ENCODE assay signal across 26 mouse cellular contexts in the genomic region with DNA sequence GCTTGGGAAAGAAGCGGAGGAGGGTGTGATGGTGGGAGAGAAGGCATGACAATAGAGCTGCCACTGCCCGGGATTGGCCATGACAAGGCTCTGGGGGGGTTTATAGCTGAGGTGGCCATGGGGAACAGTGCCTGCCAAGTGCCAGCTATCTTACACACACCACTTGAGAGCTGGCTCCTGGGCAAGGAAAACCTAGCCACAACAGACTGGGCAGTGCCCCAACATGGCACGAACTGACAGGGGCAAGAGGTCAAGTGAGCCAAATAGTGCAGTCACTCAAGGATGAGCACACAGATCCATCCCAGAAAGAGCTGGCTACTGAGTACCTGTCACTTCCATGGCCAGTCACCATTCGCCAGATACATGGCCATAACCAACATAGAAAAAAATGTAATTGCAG.
DNase-seq lines count a peak whose midpoint lies in the region; ATAC-seq lines count a peak whose summit lies in the region.
"Had no signal": no experiment of that assay in that cellular context is flagged by ENCODE, and none has a peak within 500 bp of the region (broad histone marks: within the 10 kb centered on the region; RNA-seq: fewer than 3 reads in every experiment).

No protein-coding gene starts in this region.

- no peak overlapping the region for H3K4me3 ChIP-seq in heart, embryonic 12.5 days
- H3K4me3 ChIP-seq: embryonic facial prominence, embryonic 13.5 days; erythroblast, embryonic 14.5 days; forebrain, embryonic 12.5 days; left cerebral cortex, adult 2 months; limb, embryonic 10.5 days; liver, embryonic 15.5 days; lung, embryonic 15.5 days; megakaryocyte, embryonic 14.5 days; midbrain, embryonic 13.5 days; stomach, embryonic 15.5 days had no signal

- DNase-seq in cerebellum, adult 9-11 months: peak; percentile 6
- no peak for DNase-seq in cerebellum, adult 11 months
- DNase-seq in heart, adult 18-20 months: peak; percentile 75 to 79
- DNase-seq in Muller cell, postnatal 12 days (ENCODE audit: inconsistent ontology term): peak; percentile 9
- peak; percentile 39 to 56 for DNase-seq in heart, postnatal 14 days
- DNase-seq in c-Kit-positive CD71-positive TER-119-positive erythroid progenitor cells, embryonic 14.5 days (ENCODE audit: low spot score): no peak
- DNase-seq in embryo, embryonic 9.5 days (ENCODE audit: extremely low spot score): no peak
- DNase-seq: cerebellum, adult 9-10 months; liver; lung, postnatal 36 days; thymus, postnatal 25 days had no signal

- no peaks in the 10 kb centered on the region for H3K36me3 ChIP-seq in heart, embryonic 12.5 days
- H3K36me3 ChIP-seq: embryonic facial prominence, embryonic 13.5 days; forebrain, embryonic 12.5 days; limb, embryonic 10.5 days; liver, embryonic 15.5 days; lung, embryonic 15.5 days; midbrain, embryonic 13.5 days; stomach, embryonic 15.5 days had no signal

- no peaks in the 10 kb centered on the region for H3K9me3 ChIP-seq in heart, embryonic 12.5 days (replicated peaks)
- H3K9me3 ChIP-seq: embryonic facial prominence, embryonic 13.5 days; forebrain, embryonic 12.5 days; limb, embryonic 10.5 days; liver, embryonic 15.5 days; lung, embryonic 15.5 days; megakaryocyte, embryonic 14.5 days; midbrain, embryonic 13.5 days; stomach, embryonic 15.5 days had no signal

- ATAC-seq in heart, embryonic 12.5 days (ENCODE audit: insufficient number of reproducible peaks, low FRiP score): no peak
- ATAC-seq: activated CD4-positive, CD25-positive, alpha-beta regulatory T cell, adult 4 months; hindbrain, postnatal 0 days; intestine, postnatal 0 days; midbrain, embryonic 13.5 days had no signal

- intact Hi-C loops in heart, postnatal 14 days (cut with DNase I): no loop called here

- no peaks in the 10 kb centered on the region for H3K4me1 ChIP-seq in heart, embryonic 12.5 days (replicated peaks)
- H3K4me1 ChIP-seq: embryonic facial prominence, embryonic 13.5 days; forebrain, embryonic 12.5 days; limb, embryonic 10.5 days; liver, embryonic 15.5 days; lung, embryonic 15.5 days; megakaryocyte, embryonic 14.5 days; midbrain, embryonic 13.5 days; stomach, embryonic 15.5 days had no signal

- H3K9ac ChIP-seq in heart, embryonic 12.5 days: no peak overlapping the region
- H3K9ac ChIP-seq: embryonic facial prominence, embryonic 13.5 days; forebrain, embryonic 12.5 days; liver, embryonic 15.5 days; lung, embryonic 15.5 days; midbrain, embryonic 13.5 days; stomach, embryonic 15.5 days had no signal

- no peak overlapping the region for H3K4me2 ChIP-seq in heart, embryonic 12.5 days
- H3K4me2 ChIP-seq: embryonic facial prominence, embryonic 13.5 days; forebrain, embryonic 12.5 days; liver, embryonic 15.5 days; lung, embryonic 15.5 days; midbrain, embryonic 13.5 days; stomach, embryonic 15.5 days had no signal

- H3K27ac ChIP-seq in heart, embryonic 12.5 days (ENCODE audit: poor library complexity, severe bottlenecking): no peak overlapping the region
- H3K27ac ChIP-seq: embryonic facial prominence, embryonic 13.5 days; forebrain, embryonic 12.5 days; hindbrain, postnatal 0 days; kidney, postnatal 0 days; left cerebral cortex, adult 2 months; limb, embryonic 10.5 days; liver, embryonic 15.5 days; lung, embryonic 15.5 days; midbrain, embryonic 13.5 days; stomach, embryonic 15.5 days had no signal

- H3K27me3 ChIP-seq in heart, embryonic 12.5 days (replicated peaks): no peaks in the 10 kb centered on the region
- H3K27me3 ChIP-seq: embryonic facial prominence, embryonic 13.5 days; forebrain, embryonic 12.5 days; liver, embryonic 15.5 days; lung, embryonic 15.5 days; megakaryocyte, embryonic 14.5 days; midbrain, embryonic 13.5 days; stomach, embryonic 15.5 days had no signal

- WGBS in heart, embryonic 12.5 days: 83% methylated on average over 4 of the region's 4 CpGs

Comparison
In these comparisons a context has a peak if more than half of its experiments do, and no peak if none do; other contexts are left out.
1. DNase-seq: peak in cerebellum, adult 9-11 months (single experiment), heart, adult 18-20 months (2 of 2), Muller cell, postnatal 12 days (single experiment) and heart, postnatal 14 days (2 of 2); none in cerebellum, adult 11 months (single experiment), c-Kit-positive CD71-positive TER-119-positive erythroid progenitor cells, embryonic 14.5 days (single experiment) and embryo, embryonic 9.5 days (single experiment).